In genomic region chr9:49403711-49404110, GRCm38 (mm10) we compare ENCODE assay signal across 14 mouse cellular contexts. TPM values are rescaled to one million over a fixed set of nuclear protein-coding genes. Genes with fewer than 3 reads are reported as not detected.
"Had no signal": no experiment of that assay in that cellular context is flagged by ENCODE, and none has a peak within 500 bp of the region (broad histone marks: within the 10 kb centered on the region; RNA-seq: fewer than 3 reads in every experiment).

No protein-coding gene starts in this region.

- H3K9ac ChIP-seq: liver, embryonic 13.5 days; liver, postnatal 0 days; midbrain, embryonic 15.5 days; neural tube, embryonic 12.5 days had no signal

- DNase-seq: kidney, postnatal 14 days; liver; liver, embryonic 13.5 days; liver, postnatal 0 days; thymus, postnatal 4 days had no signal

- H3K27me3 ChIP-seq: liver, embryonic 13.5 days; midbrain, embryonic 15.5 days; neural tube, embryonic 12.5 days had no signal

- H3K4me2 ChIP-seq: liver, embryonic 13.5 days; midbrain, embryonic 11.5 days; midbrain, embryonic 15.5 days; neural tube, embryonic 12.5 days had no signal

- H3K9me3 ChIP-seq: liver, embryonic 13.5 days; midbrain, embryonic 15.5 days; neural tube, embryonic 12.5 days had no signal

- H3K4me1 ChIP-seq: liver, embryonic 13.5 days; midbrain, embryonic 15.5 days; neural tube, embryonic 12.5 days had no signal

- H3K4me3 ChIP-seq: left cerebral cortex, adult 2 months; liver, embryonic 13.5 days; midbrain, embryonic 15.5 days; neural tube, embryonic 12.5 days had no signal

- H3K27ac ChIP-seq: left cerebral cortex, adult 2 months; liver, embryonic 13.5 days; midbrain, embryonic 15.5 days; neural tube, embryonic 12.5 days; stomach, postnatal 0 days had no signal

- ATAC-seq: liver, postnatal 0 days; midbrain, embryonic 15.5 days had no signal

- H3K36me3 ChIP-seq: liver, embryonic 13.5 days; midbrain, embryonic 15.5 days; neural tube, embryonic 12.5 days had no signal

RNA-seq across cellular contexts. Expression of gene Ankk1, which starts 23.1 kb away (rescaled TPM):
- polyA plus RNA-seq: kidney, embryonic 14.5 days; large intestine, adult 2 months; limb, embryonic 11.5 days; liver, embryonic 13.5 days; liver, postnatal 0 days; lung, embryonic 16.5 days; midbrain, embryonic 11.5 days; midbrain, embryonic 15.5 days; neural tube, embryonic 12.5 days had no signal
